Mouse (Mus musculus): ENCODE data around the gene Clcnka. TPM values are rescaled to one million over a fixed set of nuclear protein-coding genes. Genes with fewer than 3 reads are reported as not detected.
A peak's percentile ranks its signal among the peaks of the same experiment; 100 is the strongest.

The Clcnka gene
- 0.32 TPM in 1 of 2 replicates, not detected in the other for polyA plus RNA-seq (2012; rRNA removed)

- H3K36me3 ChIP-seq (ENCODE audit: control insufficient read depth, insufficient read depth, low read length), result no peaks in the 10 kb centered on the region
- H3K27me3 ChIP-seq (ENCODE audit: control insufficient read depth, insufficient read depth, low read length), result no peaks in the 10 kb centered on the region
- TF ChIP-seq CTCF (IDR thresholded peaks at IDR 0.05; ENCODE audit: extremely low read depth, insufficient read depth, insufficient read length, insufficient replicate concordance) (no peak), POLR2A (IDR thresholded peaks at IDR 0.05; ENCODE audit: low read depth, low read length) (no peak)
- WGBS, result 66% methylated on average over 12 of the region's 12 CpGs
- DNase-seq (ENCODE audit: low read depth in 1 of 2, low spot score in 2 of 2), result no peak
- H3K4me3 ChIP-seq (ENCODE audit: extremely low read depth, insufficient read depth, insufficient read length), result no peak within 1 kb of the TSS
- no peak within 1 kb of the TSS for H3K27ac ChIP-seq (ENCODE audit: insufficient read depth, low read length)
- H3K4me1 ChIP-seq (ENCODE audit: control insufficient read depth, insufficient read depth, insufficient read length), result no peaks in the 10 kb centered on the region
These were observed at the start of gene Clcnka for GRCm38 (mm10) chr4:141398545-141398944. Gene Clcnka, minus strand, starts transcription at chr4:141398724.

GRCm38 (mm10) chr4:141446211-141446610, 47.7 kb upstream of the Clcnka start:
- H3K4me3 ChIP-seq (ENCODE audit: extremely low read depth, insufficient read depth, insufficient read length), result no peak overlapping the region
- H3K27ac ChIP-seq (ENCODE audit: insufficient read depth, low read length), result no peak overlapping the region
- WGBS, result 83% methylated on average over 7 of the region's 7 CpGs
- no peak for DNase-seq (ENCODE audit: low read depth in 1 of 2, low spot score in 2 of 2)
- peaks cover 3% of the 10 kb centered on the region; the same call in 1 of the 2 replicates for H3K36me3 ChIP-seq (ENCODE audit: control insufficient read depth, insufficient read depth, low read length)
- TF ChIP-seq POLR2A (IDR thresholded peaks at IDR 0.05; ENCODE audit: low read depth, low read length), result no peak
- no peak for TF ChIP-seq CTCF (IDR thresholded peaks at IDR 0.05; ENCODE audit: extremely low read depth, insufficient read depth, insufficient read length, insufficient replicate concordance)
- H3K27me3 ChIP-seq (ENCODE audit: control insufficient read depth, insufficient read depth, low read length), result no peaks in the 10 kb centered on the region
- H3K4me1 ChIP-seq (ENCODE audit: control insufficient read depth, insufficient read depth, insufficient read length), result peaks cover 4% of the 10 kb centered on the region; the same call in 1 of the 2 replicates

GRCm38 (mm10) chr4:141445328-141445720, 46.8 kb upstream of the Clcnka start:
- Histone ChIP-seq H3K36me3 (ENCODE audit: control insufficient read depth, insufficient read depth, low read length) (peaks cover 3% of the 10 kb centered on the region; the same call in 1 of the 2 replicates), H3K27ac (ENCODE audit: insufficient read depth, low read length) (no peak overlapping the region), H3K4me3 (ENCODE audit: extremely low read depth, insufficient read depth, insufficient read length) (peak overlapping the region; percentile 90), H3K27me3 (ENCODE audit: control insufficient read depth, insufficient read depth, low read length) (no peaks in the 10 kb centered on the region), H3K4me1 (ENCODE audit: control insufficient read depth, insufficient read depth, insufficient read length) (peaks cover 4% of the 10 kb centered on the region; the same call in 1 of the 2 replicates)
- 21% methylated on average over 14 of the region's 14 CpGs for WGBS
- no peak for TF ChIP-seq CTCF (IDR thresholded peaks at IDR 0.05; ENCODE audit: extremely low read depth, insufficient read depth, insufficient read length, insufficient replicate concordance)
- no peak for DNase-seq (ENCODE audit: low read depth in 1 of 2, low spot score in 2 of 2)

GRCm38 (mm10) chr4:141444451-141445327, 46.2 kb upstream of the Clcnka start, which contains the start of gene Zbtb17:
Gene Zbtb17, plus strand, starts transcription at chr4:141444654.
- DNase-seq (ENCODE audit: low read depth in 1 of 2, low spot score in 2 of 2), result peak; percentile 69 to 88
- 2% methylated on average over 86 of the region's 102 CpGs for WGBS
- H3K4me3 ChIP-seq (ENCODE audit: extremely low read depth, insufficient read depth, insufficient read length), result peak within 1 kb of the TSS; percentile 90

GRCm38 (mm10) chr4:141443641-141444429, 45.3 kb upstream of the Clcnka start:
- WGBS, result 38% methylated on average over 11 of the region's 11 CpGs
- Histone ChIP-seq H3K4me1 (ENCODE audit: control insufficient read depth, insufficient read depth, insufficient read length) (peaks cover 4% of the 10 kb centered on the region; the same call in 1 of the 2 replicates), H3K27ac (ENCODE audit: insufficient read depth, low read length) (0 out of 2 replicates have a peak overlapping the region, but pooled peaks have one; percentile 49), H3K4me3 (ENCODE audit: extremely low read depth, insufficient read depth, insufficient read length) (peak overlapping the region; percentile 66), H3K36me3 (ENCODE audit: control insufficient read depth, insufficient read depth, low read length) (0 out of 2 replicates have a peak, but pooled peaks cover 1% of the 10 kb centered on the region), H3K27me3 (ENCODE audit: control insufficient read depth, insufficient read depth, low read length) (no peaks in the 10 kb centered on the region)
- DNase-seq (ENCODE audit: low read depth in 1 of 2, low spot score in 2 of 2), result no peak
- TF ChIP-seq POLR2A (IDR thresholded peaks at IDR 0.05; ENCODE audit: low read depth, low read length) (no peak), CTCF (IDR thresholded peaks at IDR 0.05; ENCODE audit: extremely low read depth, insufficient read depth, insufficient read length, insufficient replicate concordance) (no peak)

More at GRCm38 (mm10) chr4:141444451-141445327, 46.2 kb upstream of the Clcnka start, which contains the start of gene Zbtb17:
- Histone ChIP-seq H3K27me3 (ENCODE audit: control insufficient read depth, insufficient read depth, low read length) (no peaks in the 10 kb centered on the region), H3K36me3 (ENCODE audit: control insufficient read depth, insufficient read depth, low read length) (peaks cover 1% of the 10 kb centered on the region; the same call in 1 of the 2 replicates), H3K27ac (ENCODE audit: insufficient read depth, low read length) (peak within 1 kb of the TSS; percentile 49; the same call in 1 of the 2 replicates), H3K4me1 (ENCODE audit: control insufficient read depth, insufficient read depth, insufficient read length) (peaks cover 4% of the 10 kb centered on the region; the same call in 1 of the 2 replicates)
- no peak for TF ChIP-seq CTCF (IDR thresholded peaks at IDR 0.05; ENCODE audit: extremely low read depth, insufficient read depth, insufficient read length, insufficient replicate concordance)
- no peak; the same call in 1 of the 2 replicates for TF ChIP-seq POLR2A (IDR thresholded peaks at IDR 0.05; ENCODE audit: low read depth, low read length)

GRCm38 (mm10) chr4:141440877-141441276, 42.4 kb upstream of the Clcnka start:
- Histone ChIP-seq H3K27me3 (ENCODE audit: control insufficient read depth, insufficient read depth, low read length) (no peaks in the 10 kb centered on the region), H3K36me3 (ENCODE audit: control insufficient read depth, insufficient read depth, low read length) (no peaks in the 10 kb centered on the region), H3K27ac (ENCODE audit: insufficient read depth, low read length) (no peak overlapping the region), H3K4me1 (ENCODE audit: control insufficient read depth, insufficient read depth, insufficient read length) (peaks cover 4% of the 10 kb centered on the region; the same call in 1 of the 2 replicates), H3K4me3 (ENCODE audit: extremely low read depth, insufficient read depth, insufficient read length) (no peak overlapping the region)
- no peak for DNase-seq (ENCODE audit: low read depth in 1 of 2, low spot score in 2 of 2)
- TF ChIP-seq POLR2A (IDR thresholded peaks at IDR 0.05; ENCODE audit: low read depth, low read length) (no peak), CTCF (IDR thresholded peaks at IDR 0.05; ENCODE audit: extremely low read depth, insufficient read depth, insufficient read length, insufficient replicate concordance) (no peak)
